Mouse (Mus musculus): ENCODE measurements around the gene Shisa7.

DNA sequence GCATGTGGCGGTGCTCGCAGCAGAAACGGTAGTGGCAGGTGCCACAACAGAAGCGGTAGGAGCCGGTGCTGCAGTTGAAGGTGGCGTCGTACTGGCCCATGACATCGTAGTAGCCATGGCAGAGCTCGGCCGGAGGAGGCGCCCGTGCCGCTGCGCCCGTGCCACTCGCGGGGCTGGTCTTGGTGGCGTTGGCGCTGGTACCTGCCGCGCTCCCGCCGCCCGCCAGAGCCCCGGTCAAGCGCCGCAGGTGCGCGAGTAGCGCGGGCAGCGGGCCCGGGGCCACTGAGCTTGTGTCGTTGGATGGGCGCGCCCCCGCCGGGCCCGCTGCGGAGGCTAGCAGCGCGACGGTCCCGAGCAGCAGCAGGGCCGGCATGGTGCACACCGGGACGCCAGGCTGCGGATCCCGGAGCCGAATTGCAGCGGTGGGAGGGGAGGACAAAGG is 8.1 kb downstream of the Shisa7 start:
- TF ChIP-seq POLR2A (IDR thresholded peaks at IDR 0.05; ENCODE audit: control insufficient read depth, extremely low read depth, insufficient read depth, low read length, poor library complexity) (no peak), CTCF (IDR thresholded peaks at IDR 0.05; ENCODE audit: borderline replicate concordance, control insufficient read depth, extremely low read depth, insufficient read depth, low read length, poor library complexity) (peak; percentile 50; the same call in 1 of the 2 replicates)
